Mouse (Mus musculus): ENCODE results near the gene Ticam1. TPM values are rescaled to one million over a fixed set of nuclear protein-coding genes. Genes with fewer than 3 reads are reported as not detected.

Ticam1 gene
- total and polyA plus RNA-seq, 3 experiments, result 6.4 to 18.6 (median 17.6) TPM

DNA sequence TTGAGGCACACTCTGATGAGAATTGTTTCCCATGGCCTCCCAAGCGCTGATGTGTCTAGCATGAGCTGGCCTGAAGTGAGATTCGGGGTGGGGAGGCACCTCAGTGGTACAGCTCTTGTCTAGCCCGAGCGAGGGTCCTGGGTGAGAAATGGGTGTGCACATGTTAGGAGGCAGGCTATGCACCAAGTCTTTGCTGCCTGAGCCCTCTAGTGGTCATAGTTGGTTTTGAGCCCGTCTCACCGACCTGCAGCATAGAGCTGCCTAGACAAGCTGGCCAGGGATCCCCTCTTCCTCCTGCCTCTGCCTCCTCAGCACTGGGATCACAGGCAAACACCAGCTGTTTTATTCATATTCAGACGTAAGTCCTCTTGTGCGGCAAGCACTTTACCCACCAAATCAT is 12.6 kb downstream of the Ticam1 start:
- H3K4me3 ChIP-seq (replicated peaks in 1 of 3; ENCODE audit: low read depth in 2 of 3, low read length in 2 of 3, poor library complexity in 1 of 3), result no peak overlapping the region
- H3K36me3 ChIP-seq (replicated peaks in 1 of 2; ENCODE audit: control insufficient read depth in 1 of 2, insufficient read depth in 1 of 2, low read length in 1 of 2), result peaks cover 22 to 41% of the 10 kb centered on the region in 2 experiments
- peak overlapping the region; percentile 82 for H3K27ac ChIP-seq (ENCODE audit: insufficient read depth, low read depth)
- H3K79me2 ChIP-seq (replicated peaks; ENCODE audit: control insufficient read depth, extremely low read depth, insufficient read depth, poor library complexity, severe bottlenecking), result peaks cover 44% of the 10 kb centered on the region
- TF ChIP-seq KAT2A (IDR thresholded peaks at IDR 0.05; ENCODE audit: insufficient replicate concordance, low read length) (no peak), RCOR1 (conservative IDR thresholded peaks at IDR 0.05; ENCODE audit: low read depth, low read length) (no peak), POLR2A (IDR thresholded peaks at IDR 0.05; ENCODE audit: low read depth, low read length) (no peak), TCF12 (IDR thresholded peaks at IDR 0.05; ENCODE audit: low read depth, low read length) (no peak), MYC (IDR thresholded peaks at IDR 0.05; ENCODE audit: low read depth, low read length) (peak; percentile 95), TBP (conservative IDR thresholded peaks at IDR 0.05; ENCODE audit: low read depth, low read length) (0 out of 2 replicates have a peak, but pooled peaks have one; percentile 12), GABPA (IDR thresholded peaks at IDR 0.05; ENCODE audit: insufficient replicate concordance, low read depth, low read length) (no peak), SMC3 (IDR thresholded peaks at IDR 0.05; ENCODE audit: low read depth, low read length) (peak; percentile 60), CHD2 (IDR thresholded peaks at IDR 0.05; ENCODE audit: low read length) (no peak), POLR2AphosphoS2 (IDR thresholded peaks at IDR 0.05; ENCODE audit: low read depth, low read length) (no peak), MEF2A (IDR thresholded peaks at IDR 0.05; ENCODE audit: borderline replicate concordance, low read depth, low read length) (no peak), UBTF (IDR thresholded peaks at IDR 0.05; ENCODE audit: low read depth, low read length) (0 out of 2 replicates have a peak, but pooled peaks have one; percentile 30), MAFK (IDR thresholded peaks at IDR 0.05; ENCODE audit: insufficient replicate concordance, low read length) (no peak), IRF4 (IDR thresholded peaks at IDR 0.05; ENCODE audit: low read depth, low read length) (peak; percentile 30; the same call in 1 of the 2 replicates), MAX (IDR thresholded peaks at IDR 0.05; ENCODE audit: low read length) (peak; percentile 69), USF1 (IDR thresholded peaks at IDR 0.05; ENCODE audit: low read depth, low read length) (no peak), RAD21 (IDR thresholded peaks at IDR 0.05; ENCODE audit: low read depth, low read length) (peak; percentile 60), CTCF (conservative IDR thresholded peaks at IDR 0.05 in 1 of 2, IDR thresholded peaks at IDR 0.05 in 1 of 2; ENCODE audit: low read depth in 2 of 2, low read length in 2 of 2) (peak; percentile 83 to 86), NELFE (IDR thresholded peaks at IDR 0.05; ENCODE audit: low read depth, low read length) (no peak), USF2 (conservative IDR thresholded peaks at IDR 0.05; ENCODE audit: low read depth, low read length) (no peak), ZKSCAN1 (IDR thresholded peaks at IDR 0.05; ENCODE audit: borderline replicate concordance, low read depth, low read length) (no peak), ZNF384 (IDR thresholded peaks at IDR 0.05; ENCODE audit: low read depth, low read length) (no peak), MXI1 (IDR thresholded peaks at IDR 0.05; ENCODE audit: low read depth, low read length) (peak; percentile 35; the same call in 1 of the 2 replicates), SIN3A (IDR thresholded peaks at IDR 0.05; ENCODE audit: low read length) (0 out of 2 replicates have a peak, but pooled peaks have one; percentile 19), HCFC1 (IDR thresholded peaks at IDR 0.05; ENCODE audit: low read depth, low read length) (peak; percentile 6; the same call in 1 of the 2 replicates)
- peak; percentile 93 for DNase-seq (ENCODE audit: extremely low read depth)
- no peak overlapping the region for H3K9ac ChIP-seq (ENCODE audit: insufficient read depth, low read depth)
- in situ Hi-C loops (cut with MboI; ENCODE audit: low pct_ligation_motif_present, low pct_unique_long_range_greater_than_20kb, low sequenced_read_pairs) (loop anchor here (5.0 kb wide), 1 partner anchor 132 kb away; no protein-coding TSS in a partner anchor), dilution Hi-C loops (cut with MboI; ENCODE audit: extremely low pct_ligation_motif_present, extremely low pct_unique_long_range_greater_than_20kb, low sequenced_read_pairs) (no loop called here)
- no peaks in the 10 kb centered on the region for H3K9me3 ChIP-seq (replicated peaks; ENCODE audit: low read length)
- peaks cover 35 to 82% of the 10 kb centered on the region in 2 experiments for H3K4me1 ChIP-seq (ENCODE audit: control insufficient read depth in 1 of 2, insufficient read depth in 2 of 2)
- no peaks in the 10 kb centered on the region for H3K27me3 ChIP-seq (replicated peaks)
- H3K4me2 ChIP-seq (ENCODE audit: insufficient read depth, low read depth, poor library complexity, severe bottlenecking), result no peak overlapping the region

All from CH12.LX (cell line).